Mouse (Mus musculus): Measurements from ENCODE around the gene Rexo1. TPM values are rescaled to one million over a fixed set of nuclear protein-coding genes. Genes with fewer than 3 reads are reported as not detected.

Rexo1 gene
- polyA plus RNA-seq, 1 experiment from 2014 or later: 28.8 TPM

DNA sequence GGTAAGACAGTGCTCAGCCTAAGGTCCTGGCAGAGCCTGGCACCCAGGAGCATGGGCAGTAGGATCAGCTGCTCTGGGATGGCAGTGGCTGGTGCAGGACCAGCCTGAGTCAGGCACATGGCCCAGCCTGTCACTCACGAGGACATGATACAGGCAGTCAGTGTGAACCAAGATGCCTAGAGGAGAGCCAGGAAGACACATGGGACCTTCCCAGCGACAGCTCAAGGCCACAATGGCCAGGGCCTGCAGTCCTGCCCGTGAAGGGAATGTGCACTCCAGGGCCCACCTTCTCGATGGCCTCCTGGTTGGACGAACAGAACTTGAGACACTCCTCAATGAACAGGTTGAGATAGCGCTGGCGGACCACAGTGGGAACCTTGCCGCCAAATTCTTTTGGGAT is 15.8 kb downstream of the Rexo1 start:
- Histone ChIP-seq H3K27me3 (no peaks in the 10 kb centered on the region), H3K4me3 (no peak overlapping the region), H3K9ac (no peak overlapping the region), H3K4me1 (replicated peaks) (peaks cover 6% of the 10 kb centered on the region), H3K9me3 (no peaks in the 10 kb centered on the region), H3K4me2 (no peak overlapping the region), H3K36me3 (peaks cover 96% of the 10 kb centered on the region), H3K27ac (no peak overlapping the region)
- no peak for ATAC-seq (ENCODE audit: low FRiP score)
- WGBS: 96% methylated on average over 8 of the region's 8 CpGs

DNA sequence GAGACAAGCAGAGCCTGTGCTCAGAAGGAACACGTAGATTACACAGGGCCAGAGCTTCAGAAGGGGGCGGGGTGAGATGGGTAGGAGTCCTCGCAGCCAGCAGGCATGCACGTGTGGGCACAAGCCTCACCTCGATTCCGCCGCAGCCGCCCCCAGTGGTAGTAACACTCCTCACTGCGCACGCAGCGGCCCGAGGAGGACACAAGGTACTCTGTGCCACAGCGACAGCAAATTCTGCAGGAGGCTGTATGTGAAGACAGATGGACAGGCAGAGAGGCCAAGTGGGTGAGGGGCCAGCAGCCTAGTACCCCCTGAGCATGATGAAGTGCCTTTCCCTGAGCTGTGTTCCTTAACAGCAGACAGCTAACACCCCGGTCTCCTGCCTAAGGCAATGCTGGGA is 17.5 kb downstream of the Rexo1 start:
- no peaks in the 10 kb centered on the region for H3K9me3 ChIP-seq
- peaks cover 79% of the 10 kb centered on the region for H3K36me3 ChIP-seq
- H3K4me3 ChIP-seq: no peak overlapping the region
- peaks cover 7% of the 10 kb centered on the region for H3K27me3 ChIP-seq
- peaks cover 8% of the 10 kb centered on the region for H3K4me1 ChIP-seq (replicated peaks)
- 95% methylated on average over 14 of the region's 14 CpGs for WGBS
- no peak for ATAC-seq (ENCODE audit: low FRiP score)
- no peak overlapping the region for H3K27ac ChIP-seq
- no peak overlapping the region for H3K9ac ChIP-seq
- no peak overlapping the region for H3K4me2 ChIP-seq

DNA sequence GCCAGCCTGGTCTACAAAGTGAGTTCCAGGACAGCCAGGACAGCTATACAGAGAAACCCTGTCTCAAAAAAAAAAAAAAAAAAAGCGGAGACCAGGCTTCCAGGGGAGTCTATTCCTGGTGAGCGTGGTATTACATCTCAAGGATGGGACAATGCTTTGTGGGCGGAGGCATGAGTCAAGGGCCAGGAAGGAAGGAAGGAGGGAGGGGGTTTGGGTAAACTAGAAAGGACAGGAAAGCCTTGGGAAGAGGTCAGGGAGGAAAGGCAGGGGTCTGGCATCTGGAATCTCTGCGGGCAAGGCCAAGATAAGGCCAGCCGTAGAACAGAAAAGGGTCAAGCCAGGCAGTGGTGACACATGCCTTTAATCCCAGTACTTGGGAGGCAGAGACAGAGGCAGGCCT is 21.9 kb downstream of the Rexo1 start:
- ATAC-seq (ENCODE audit: low FRiP score): no peak
- no peak overlapping the region for H3K4me3 ChIP-seq
- H3K4me1 ChIP-seq (replicated peaks): peaks cover 9% of the 10 kb centered on the region
- no peak overlapping the region for H3K4me2 ChIP-seq
- 47% methylated on average over 5 of the region's 5 CpGs for WGBS
- H3K9ac ChIP-seq: no peak overlapping the region
- no peak overlapping the region for H3K27ac ChIP-seq
- H3K36me3 ChIP-seq: peaks cover 36% of the 10 kb centered on the region
- no peaks in the 10 kb centered on the region for H3K9me3 ChIP-seq
- H3K27me3 ChIP-seq: peaks cover 47% of the 10 kb centered on the region

GRCm38 (mm10) chr10:80538710-80539394 is 22.5 kb downstream of the Rexo1 start, which contains the start of gene Atp8b3:
TSS of gene Atp8b3 (minus strand) at chr10:80539124.
- H3K27me3 ChIP-seq: peaks cover 53% of the 10 kb centered on the region
- peak within 1 kb of the TSS; percentile 34 for H3K4me2 ChIP-seq
- H3K36me3 ChIP-seq: peaks cover 29% of the 10 kb centered on the region
- no peak for ATAC-seq (ENCODE audit: low FRiP score)
- H3K9me3 ChIP-seq: no peaks in the 10 kb centered on the region
- no peak within 1 kb of the TSS for H3K4me3 ChIP-seq
- peaks cover 9% of the 10 kb centered on the region for H3K4me1 ChIP-seq (replicated peaks)
- 3% methylated on average over 30 of the region's 30 CpGs for WGBS
- no peak within 1 kb of the TSS for H3K9ac ChIP-seq
- no peak within 1 kb of the TSS for H3K27ac ChIP-seq

- Histone ChIP-seq H3K4me1 (replicated peaks) (peaks cover 9% of the 10 kb centered on the region), H3K27ac (no peak overlapping the region), H3K4me3 (no peak overlapping the region), H3K4me2 (no peak overlapping the region), H3K36me3 (peaks cover 22% of the 10 kb centered on the region), H3K9ac (no peak overlapping the region), H3K27me3 (peaks cover 58% of the 10 kb centered on the region), H3K9me3 (no peaks in the 10 kb centered on the region)
- WGBS: 50% methylated on average over 5 of the region's 5 CpGs
- no peak for ATAC-seq (ENCODE audit: low FRiP score)
Observed at GRCm38 (mm10) chr10:80538180-80538579, 23.2 kb downstream of the Rexo1 start.

DNA sequence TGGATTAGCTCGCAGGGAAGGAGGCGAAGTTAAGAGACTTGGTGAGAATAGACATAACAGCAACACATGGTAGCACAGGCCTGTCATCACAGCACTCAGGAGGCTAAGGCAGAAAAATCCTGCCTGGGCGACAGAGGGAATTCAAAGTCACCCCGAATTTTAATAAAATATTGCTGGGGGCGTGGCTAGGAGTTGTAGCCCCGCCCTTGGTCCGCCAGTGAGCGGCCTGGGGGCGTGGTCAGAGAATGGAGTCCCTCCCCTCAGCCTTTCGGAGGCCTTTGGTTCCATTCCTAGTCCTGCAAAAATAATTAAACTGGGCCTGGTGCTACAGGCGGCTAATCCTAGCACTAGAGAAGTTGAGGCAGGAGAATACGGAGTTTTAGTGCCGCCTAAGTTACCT is 25.6 kb downstream of the Rexo1 start:
- H3K27ac ChIP-seq: no peak overlapping the region
- no peaks in the 10 kb centered on the region for H3K9me3 ChIP-seq
- no peaks in the 10 kb centered on the region for H3K36me3 ChIP-seq
- no peak for ATAC-seq (ENCODE audit: low FRiP score)
- no peak overlapping the region for H3K9ac ChIP-seq
- H3K4me3 ChIP-seq: peak overlapping the region; percentile 8; the same call in 1 of the 2 replicates
- H3K4me2 ChIP-seq: no peak overlapping the region
- H3K4me1 ChIP-seq (replicated peaks): peaks cover 9% of the 10 kb centered on the region
- 13% methylated on average over 13 of the region's 13 CpGs for WGBS
- H3K27me3 ChIP-seq: peaks cover 58% of the 10 kb centered on the region

- Histone ChIP-seq H3K4me2 (peak overlapping the region; percentile 17; the same call in 1 of the 2 replicates), H3K4me3 (peak overlapping the region; percentile 8; the same call in 1 of the 2 replicates), H3K4me1 (replicated peaks) (peaks cover 9% of the 10 kb centered on the region), H3K27me3 (peaks cover 56% of the 10 kb centered on the region), H3K9ac (no peak overlapping the region), H3K36me3 (no peaks in the 10 kb centered on the region), H3K9me3 (no peaks in the 10 kb centered on the region), H3K27ac (no peak overlapping the region)
- WGBS: 12% methylated on average over 14 of the region's 14 CpGs
- ATAC-seq (ENCODE audit: low FRiP score): no peak
Observed at GRCm38 (mm10) chr10:80535071-80535470, 26.3 kb downstream of the Rexo1 start.

DNA sequence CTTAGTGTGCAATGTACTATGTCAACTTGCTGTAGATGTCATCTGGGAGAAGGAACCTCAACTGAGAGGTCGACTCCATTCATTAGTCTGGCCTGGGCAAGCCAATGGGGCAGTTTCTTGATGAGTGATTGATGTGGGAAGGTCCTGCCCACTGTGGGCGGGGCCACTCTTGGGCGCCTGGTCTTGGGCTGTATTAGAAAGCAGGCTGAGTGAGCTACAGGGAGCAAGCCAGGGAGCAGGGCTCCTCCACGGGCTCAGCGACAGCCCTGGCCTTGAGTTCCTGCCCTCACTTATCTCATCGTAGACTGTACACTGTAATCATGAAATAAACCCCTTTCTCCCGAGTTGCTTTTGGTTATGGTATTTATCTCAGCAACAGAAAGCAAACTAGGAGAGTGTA is 27.7 kb downstream of the Rexo1 start:
- no peaks in the 10 kb centered on the region for H3K9me3 ChIP-seq
- H3K4me1 ChIP-seq (replicated peaks): peaks cover 5% of the 10 kb centered on the region; the same call in 1 of the 2 replicates
- H3K27me3 ChIP-seq: peaks cover 55% of the 10 kb centered on the region
- H3K4me2 ChIP-seq: no peak overlapping the region
- H3K4me3 ChIP-seq: no peak overlapping the region
- WGBS: 19% methylated on average over 7 of the region's 7 CpGs
- no peak overlapping the region for H3K27ac ChIP-seq
- ATAC-seq (ENCODE audit: low FRiP score): no peak
- H3K36me3 ChIP-seq: no peaks in the 10 kb centered on the region
- H3K9ac ChIP-seq: no peak overlapping the region

- no peak for ATAC-seq (ENCODE audit: low FRiP score)
- 84% methylated on average over 11 of the region's 11 CpGs for WGBS
- H3K4me3 ChIP-seq: no peak overlapping the region
Observed at GRCm38 (mm10) chr10:80532783-80533182, 28.6 kb downstream of the Rexo1 start.

DNA sequence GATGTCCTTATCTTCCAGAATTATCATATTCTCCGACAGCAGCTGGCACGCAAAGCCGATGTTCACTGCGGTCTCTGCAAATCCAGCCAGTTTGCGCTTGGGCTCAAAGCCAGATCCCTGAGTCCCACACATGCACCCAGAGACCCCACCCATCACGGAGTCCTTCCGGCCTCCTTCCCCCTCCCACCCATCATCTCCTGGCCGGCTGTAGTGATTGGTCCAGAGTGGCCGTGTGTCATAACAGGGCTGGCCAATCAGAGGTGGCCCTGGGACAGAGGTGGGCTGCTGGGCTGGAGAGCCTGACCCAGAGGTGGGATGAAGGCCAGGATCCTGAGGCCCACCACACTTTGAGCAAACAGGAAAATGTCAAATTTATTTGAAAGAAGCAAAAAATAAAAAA is 35.2 kb downstream of the Rexo1 start:
- ATAC-seq (ENCODE audit: low FRiP score): peak; percentile 86
- Histone ChIP-seq H3K27ac (no peak overlapping the region), H3K9ac (0 out of 2 replicates have a peak overlapping the region, but pooled peaks have one; percentile 53), H3K36me3 (no peaks in the 10 kb centered on the region), H3K9me3 (no peaks in the 10 kb centered on the region), H3K27me3 (peaks cover 11% of the 10 kb centered on the region; the same call in 1 of the 2 replicates), H3K4me2 (peak overlapping the region; percentile 47), H3K4me1 (replicated peaks) (peaks cover 10% of the 10 kb centered on the region), H3K4me3 (peak overlapping the region; percentile 29)
- WGBS: 20% methylated on average over 9 of the region's 9 CpGs

More at GRCm38 (mm10) chr10:80532783-80533182, 28.6 kb downstream of the Rexo1 start:
- no peak overlapping the region for H3K4me2 ChIP-seq
- H3K27ac ChIP-seq: no peak overlapping the region
- H3K36me3 ChIP-seq: no peaks in the 10 kb centered on the region
- H3K9ac ChIP-seq: no peak overlapping the region
- H3K4me1 ChIP-seq (replicated peaks): peaks cover 5% of the 10 kb centered on the region; the same call in 1 of the 2 replicates
- H3K27me3 ChIP-seq: peaks cover 47% of the 10 kb centered on the region
- no peaks in the 10 kb centered on the region for H3K9me3 ChIP-seq

GRCm38 (mm10) chr10:80523299-80523698 is 38.1 kb downstream of the Rexo1 start:
- no peak for ATAC-seq (ENCODE audit: low FRiP score)
- H3K9me3 ChIP-seq: no peaks in the 10 kb centered on the region
- H3K4me2 ChIP-seq: no peak overlapping the region
- peaks cover 6% of the 10 kb centered on the region; the same call in 1 of the 2 replicates for H3K27me3 ChIP-seq
- no peak overlapping the region for H3K9ac ChIP-seq
- no peak overlapping the region for H3K4me3 ChIP-seq
- peaks cover 10% of the 10 kb centered on the region for H3K4me1 ChIP-seq (replicated peaks)
- H3K27ac ChIP-seq: no peak overlapping the region
- peaks cover 6% of the 10 kb centered on the region; the same call in 1 of the 2 replicates for H3K36me3 ChIP-seq
- 95% methylated on average over 7 of the region's 7 CpGs for WGBS

DNA sequence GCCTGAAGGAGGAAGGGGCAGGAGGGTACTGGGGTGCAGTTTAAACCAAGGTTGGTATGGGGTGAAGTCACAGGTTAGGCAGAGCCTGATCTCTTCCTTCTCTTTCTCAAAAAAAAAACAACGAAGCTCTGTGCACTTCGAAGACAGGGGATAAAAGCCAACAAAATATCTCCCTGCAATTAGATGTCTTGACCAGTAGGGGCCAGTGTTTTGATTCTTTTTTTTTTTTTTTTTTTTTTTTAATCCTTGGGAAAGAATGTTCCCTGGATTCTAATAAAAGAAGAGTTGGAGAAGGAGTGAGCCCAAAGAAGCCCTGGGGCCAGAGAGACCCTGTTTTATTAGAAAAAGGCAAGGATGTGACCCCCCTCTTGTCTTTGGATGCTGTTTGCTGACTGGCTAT is 42.1 kb downstream of the Rexo1 start:
- no peak overlapping the region for H3K9ac ChIP-seq
- 85% methylated on average over 2 of the region's 2 CpGs for WGBS
- no peaks in the 10 kb centered on the region for H3K9me3 ChIP-seq
- peaks cover 4% of the 10 kb centered on the region for H3K4me1 ChIP-seq (replicated peaks)
- H3K27me3 ChIP-seq: peaks cover 13% of the 10 kb centered on the region
- no peak overlapping the region for H3K4me2 ChIP-seq
- ATAC-seq (ENCODE audit: low FRiP score): no peak
- H3K4me3 ChIP-seq: no peak overlapping the region
- H3K27ac ChIP-seq: no peak overlapping the region
- peaks cover 6% of the 10 kb centered on the region; the same call in 1 of the 2 replicates for H3K36me3 ChIP-seq

DNA sequence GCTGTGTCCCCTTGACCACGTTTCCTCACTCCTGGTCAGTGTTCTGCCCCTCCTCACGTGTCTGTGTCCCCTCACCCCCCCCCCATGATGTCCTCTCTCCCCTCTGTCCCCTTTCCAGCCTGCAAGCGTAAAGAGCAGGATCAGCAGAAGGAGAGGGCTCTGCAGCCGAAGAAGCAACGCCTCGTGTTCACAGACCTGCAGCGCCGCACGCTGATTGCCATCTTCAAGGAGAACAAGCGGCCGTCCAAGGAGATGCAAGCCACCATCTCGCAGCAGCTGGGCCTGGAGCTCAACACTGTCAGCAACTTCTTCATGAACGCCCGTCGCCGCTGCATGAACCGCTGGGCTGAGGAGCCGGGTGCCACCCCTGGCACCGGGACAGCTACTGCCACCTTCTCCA is 47.6 kb downstream of the Rexo1 start:
- peak overlapping the region; percentile 21 for H3K4me3 ChIP-seq
- ATAC-seq (ENCODE audit: low FRiP score): 0 out of 2 replicates have a peak, but pooled peaks have one; percentile 11
- peak overlapping the region; percentile 41 for H3K4me2 ChIP-seq
- H3K4me1 ChIP-seq (replicated peaks): peaks cover 16% of the 10 kb centered on the region
- H3K27ac ChIP-seq: no peak overlapping the region
- 11% methylated on average over 19 of the region's 19 CpGs for whole genome bisulfite sequencing
- H3K9me3 ChIP-seq: no peaks in the 10 kb centered on the region
- H3K9ac ChIP-seq: peak overlapping the region; percentile 56
- no peaks in the 10 kb centered on the region for H3K36me3 ChIP-seq
- H3K27me3 ChIP-seq: peaks cover 58% of the 10 kb centered on the region

All from hindbrain, embryonic 13.5 days (tissue).